Mouse (Mus musculus) central nervous system, embryonic 11.5 days (tissue): ENCODE results near the gene Serpinb6b. TPM values are rescaled to one million over a fixed set of nuclear protein-coding genes. Genes with fewer than 3 reads are reported as not detected.

Experiments
- polyA plus RNA-seq: library from polyadenylated mRNA; depleted of rRNA; stranded (reverse); fragments of >200 nt; gene quantifications from 2 replicates; pipeline ENCODE4 v1.2.3, GENCODE M21; 2012; rRNA removed

Serpinb6b gene
- 1.0 and 1.4 TPM in 2 replicates for polyA plus RNA-seq

DNA sequence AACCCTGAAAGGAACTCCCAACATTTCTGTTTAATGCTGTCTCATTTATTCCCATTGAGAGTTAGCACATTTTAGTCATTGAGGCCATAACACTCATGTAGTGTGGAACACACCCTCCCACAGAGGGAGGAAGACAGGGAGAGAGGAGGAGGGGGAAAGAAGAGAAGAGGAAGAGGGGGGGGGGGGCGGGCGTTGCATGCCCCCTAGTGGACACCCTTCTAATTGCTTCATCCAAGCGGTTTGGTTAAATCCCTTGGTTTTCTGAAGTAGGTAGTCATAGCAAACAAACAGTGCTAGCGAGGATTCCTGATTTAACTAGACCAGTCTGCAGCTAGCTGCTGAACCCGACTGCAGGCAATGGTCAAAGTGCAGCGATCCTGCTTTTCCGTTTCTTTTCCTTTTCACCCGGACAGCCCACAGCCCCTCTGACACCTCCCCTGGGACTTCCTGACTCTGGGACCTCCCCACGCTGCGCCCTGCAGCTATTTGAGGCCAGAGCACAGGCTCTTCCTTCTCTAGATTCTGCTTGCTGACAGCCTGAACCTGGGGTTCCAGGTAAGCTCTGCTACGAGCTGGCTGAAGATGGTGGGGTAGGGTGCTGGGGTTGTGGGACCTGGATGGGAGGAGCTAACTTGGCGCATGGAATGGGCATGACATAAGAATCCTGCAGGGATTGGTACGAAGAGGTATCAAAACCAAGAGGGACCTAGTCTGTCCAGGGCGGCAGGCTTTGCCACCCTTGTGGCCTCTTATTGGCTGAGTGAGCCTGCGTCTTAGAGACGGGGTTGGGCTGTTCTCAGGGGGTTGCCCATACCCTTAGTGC, at the start of gene Serpinb6b:
Gene Serpinb6b (plus strand): TSS at position 221 of the 823 bp plus-strand sequence.

DNA sequence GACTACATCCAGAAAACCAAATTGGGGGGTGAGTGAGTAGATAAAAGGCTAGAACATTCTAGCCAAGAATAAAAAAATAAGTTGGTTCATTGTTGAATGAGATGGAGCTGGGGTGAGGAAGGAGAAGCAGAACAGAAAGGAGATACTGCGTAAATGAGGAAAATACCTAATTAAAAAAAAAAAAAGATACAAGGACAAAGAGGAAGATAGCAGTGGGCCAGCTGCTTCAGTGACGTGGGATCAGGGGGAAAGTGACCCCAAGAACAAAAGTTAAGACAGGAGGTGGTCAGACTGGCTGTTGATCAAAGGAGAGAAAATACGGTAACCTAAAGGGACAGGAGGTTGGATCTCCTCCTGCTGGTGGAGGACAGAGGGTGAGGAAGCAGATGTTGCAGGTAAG, 37.9 kb downstream of the Serpinb6b start, which contains the start of gene Serpinb9:
Gene Serpinb9 (plus strand): TSS at position 301 of the 400 bp plus-strand sequence.

DNA sequence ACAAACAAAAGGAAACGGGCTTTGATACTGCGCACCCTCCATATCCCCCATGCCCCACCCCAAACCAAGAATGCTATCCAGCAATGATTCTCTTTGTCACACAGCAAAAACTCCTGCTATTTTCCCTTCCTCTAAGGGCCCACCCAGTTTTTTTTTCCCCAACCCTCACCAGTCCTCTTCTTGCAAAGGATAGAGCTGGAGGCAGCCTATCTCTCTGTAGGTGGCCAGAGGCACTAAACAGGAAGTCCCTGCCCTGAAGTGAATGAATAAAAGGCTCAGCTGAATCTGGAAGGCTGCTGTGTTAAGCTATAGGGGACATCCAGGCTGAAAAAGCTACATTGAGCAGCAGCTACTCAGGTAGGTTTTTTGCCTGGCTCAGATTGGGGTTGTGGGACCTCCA, 62.2 kb downstream of the Serpinb6b start, which contains the start of gene Serpinb9b:
Gene Serpinb9b (plus strand): TSS at position 173 of the 400 bp plus-strand sequence.

Other genes starting within 250 kb of the Serpinb6b start
- 0.08 and 3.5 TPM in 2 replicates for gene Mylk4, start 181.3 kb upstream of the Serpinb6b start, polyA plus RNA-seq
- 32.9 and 39.8 TPM in 2 replicates for gene Wrnip1, start 163.2 kb upstream of the Serpinb6b start, polyA plus RNA-seq
- gene D930007J09Rik, start 162.4 kb upstream of the Serpinb6b start, polyA plus RNA-seq = 0.18 and 0.80 TPM in 2 replicates
- gene Serpinb1a, start 114.0 kb upstream of the Serpinb6b start, polyA plus RNA-seq = 0.94 and 1.2 TPM in 2 replicates
- gene Serpinb1c, start 67.0 kb upstream of the Serpinb6b start, polyA plus RNA-seq = not detected in 2 replicates
- gene Serpinb9, start 38.0 kb downstream of the Serpinb6b start, polyA plus RNA-seq = 0.61 and 1.5 TPM in 2 replicates
- 0.01 and 0.07 TPM in 2 replicates for gene Serpinb9b, start 62.2 kb downstream of the Serpinb6b start, polyA plus RNA-seq
- gene Serpinb1b, start 113.4 kb downstream of the Serpinb6b start, polyA plus RNA-seq = 0.20 and 0.42 TPM in 2 replicates
- gene Serpinb9c, start 194.5 kb downstream of the Serpinb6b start, polyA plus RNA-seq = not detected in 2 replicates
- not detected in 2 replicates for gene Serpinb9d, start 227.8 kb downstream of the Serpinb6b start, polyA plus RNA-seq